Mouse (Mus musculus): ENCODE data around the gene Zfp651.

Zfp651 gene

GRCm38 (mm10) chr9:121759091-121760081 lies at the start of gene Zfp651:
Gene Zfp651 (plus strand): TSS chr9:121759330.
- peak; percentile 56 for DNase-seq

- DNase-seq = peak; percentile 98
These were observed 49.1 kb upstream of the Zfp651 start, which contains the start of gene Ss18l2 for GRCm38 (mm10) chr9:121709898-121710583. Gene Ss18l2 (plus strand): TSS chr9:121710329.

DNA sequence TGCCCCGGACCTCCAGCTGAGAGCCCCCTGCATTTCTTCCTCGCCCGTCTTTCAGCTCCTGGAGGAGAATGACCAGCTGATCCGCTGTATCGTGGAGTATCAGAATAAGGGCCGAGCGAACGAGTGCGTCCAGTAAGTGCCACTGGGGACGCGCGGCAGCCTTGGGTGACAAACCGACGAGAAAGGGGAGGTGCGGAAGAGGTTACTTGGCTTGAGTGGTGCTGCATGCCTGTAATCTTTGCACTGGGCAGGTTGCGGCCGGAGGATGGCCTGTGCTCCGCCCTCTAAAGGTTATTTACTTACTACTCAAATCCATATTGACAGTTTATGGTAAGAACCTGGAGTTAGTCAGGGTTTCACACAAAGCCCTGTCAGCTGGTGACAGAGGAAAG lies 48.5 kb upstream of the Zfp651 start:
- DNase-seq = no peak

- no peak for DNase-seq
These were observed 42.1 kb upstream of the Zfp651 start for GRCm38 (mm10) chr9:121717048-121717447.

DNA sequence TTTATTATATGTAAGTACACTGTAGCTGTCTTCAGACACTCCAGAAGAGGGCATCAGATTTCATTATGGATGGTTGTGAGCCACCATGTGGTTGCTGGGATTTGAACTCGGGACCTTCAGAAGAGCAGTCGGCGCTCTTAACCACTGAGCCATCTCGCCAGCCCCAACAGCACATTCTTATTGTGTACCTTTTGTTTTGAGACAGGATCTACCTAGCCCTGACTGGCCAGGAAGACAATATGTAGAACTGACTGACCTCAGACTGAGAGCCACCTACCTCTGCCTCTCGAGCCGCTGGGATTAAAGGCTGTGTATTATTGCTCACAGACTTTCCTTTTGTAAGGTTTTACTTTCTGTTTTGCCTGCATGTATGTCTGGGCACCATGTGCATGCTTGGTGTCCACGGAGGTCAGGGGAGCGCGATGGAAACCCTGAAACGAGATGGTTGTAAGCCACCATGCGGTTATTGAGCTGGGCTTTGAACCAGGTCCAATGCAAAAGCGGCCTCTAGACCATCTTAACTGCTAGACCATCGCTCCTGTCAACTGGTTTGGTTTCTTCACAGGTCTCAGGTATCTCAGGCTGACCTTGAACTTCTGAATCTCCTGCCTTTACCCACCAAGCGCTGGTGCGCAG lies 40.9 kb upstream of the Zfp651 start:
- DNase-seq = no peak

DNA sequence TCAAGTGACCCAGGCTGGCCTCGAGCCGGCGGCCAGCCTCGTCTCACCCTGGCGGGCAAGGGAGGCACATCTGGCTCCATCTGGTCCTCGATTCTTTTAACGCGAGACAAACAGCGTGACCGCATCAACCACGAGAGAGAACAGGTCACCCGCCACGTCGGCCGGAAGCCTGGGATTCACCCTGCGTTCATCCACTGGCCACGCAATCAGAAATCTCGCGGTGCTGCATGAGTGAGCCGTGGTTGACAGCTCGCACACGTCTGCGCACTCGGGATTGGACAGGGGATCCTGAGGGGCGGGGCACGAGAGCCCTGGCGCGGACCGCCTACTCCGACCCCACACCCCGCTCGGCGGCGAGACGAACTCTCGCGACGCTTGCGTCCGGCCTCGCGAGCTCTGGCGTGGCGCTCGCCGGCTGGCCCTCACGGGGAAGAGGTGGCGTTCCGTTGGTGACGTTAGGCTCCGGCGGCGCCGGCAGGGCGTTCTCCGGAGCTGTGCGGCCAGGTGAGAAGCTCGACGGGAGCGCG lies 40.3 kb upstream of the Zfp651 start, which contains the start of gene Nktr:
Gene Nktr (plus strand): TSS at position 378 of the 527 bp plus-strand sequence.
- DNase-seq = peak; percentile 98

DNA sequence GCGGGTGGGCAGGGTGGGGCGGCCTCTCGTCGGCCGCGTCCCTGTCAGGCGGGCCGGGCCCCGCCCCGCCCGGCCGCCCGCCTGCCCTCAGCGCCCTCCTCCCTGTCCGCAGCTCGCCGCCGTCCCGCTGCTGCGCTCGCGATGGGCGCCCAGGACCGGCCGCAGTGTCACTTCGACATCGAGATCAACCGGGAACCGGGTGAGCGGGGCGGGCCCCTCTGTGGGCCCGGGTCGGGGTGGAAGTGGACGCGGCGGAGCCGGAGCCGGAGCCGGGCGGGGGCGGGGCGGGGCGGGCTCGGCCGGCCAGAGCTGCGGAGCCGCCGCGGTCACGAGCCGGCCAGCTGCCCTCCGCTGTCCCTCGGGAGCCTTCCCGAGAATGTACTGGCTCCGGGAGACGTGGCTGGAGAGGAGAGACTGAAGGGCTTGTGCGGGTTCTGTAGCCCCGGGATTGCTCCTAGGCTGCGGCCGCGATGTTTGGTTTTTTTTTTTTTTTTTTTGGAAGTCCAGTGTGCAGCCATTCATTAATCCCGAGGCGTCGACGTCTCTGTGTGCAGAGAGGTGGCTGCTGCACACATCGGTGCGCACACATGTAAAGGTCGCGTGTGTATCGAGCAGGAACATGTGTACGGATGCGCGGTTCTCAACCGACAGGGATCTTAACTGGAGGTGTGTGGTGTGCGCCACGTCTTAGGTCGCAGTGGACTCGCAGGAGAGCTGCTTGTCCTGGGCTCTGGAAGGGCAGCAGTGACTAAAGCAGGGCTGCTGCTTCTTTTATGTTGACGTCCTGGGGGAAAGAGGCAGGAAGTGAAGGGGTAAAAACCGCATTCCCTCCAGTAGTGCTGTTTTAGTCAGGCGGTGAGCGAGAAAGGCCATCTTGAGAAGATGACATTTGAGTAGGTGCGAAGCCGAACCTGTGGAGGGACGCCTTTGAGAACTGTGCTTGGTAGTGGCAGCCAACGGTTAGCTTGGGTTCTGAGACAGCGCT lies 39.5 kb upstream of the Zfp651 start:
- peak; percentile 53 for DNase-seq

DNA sequence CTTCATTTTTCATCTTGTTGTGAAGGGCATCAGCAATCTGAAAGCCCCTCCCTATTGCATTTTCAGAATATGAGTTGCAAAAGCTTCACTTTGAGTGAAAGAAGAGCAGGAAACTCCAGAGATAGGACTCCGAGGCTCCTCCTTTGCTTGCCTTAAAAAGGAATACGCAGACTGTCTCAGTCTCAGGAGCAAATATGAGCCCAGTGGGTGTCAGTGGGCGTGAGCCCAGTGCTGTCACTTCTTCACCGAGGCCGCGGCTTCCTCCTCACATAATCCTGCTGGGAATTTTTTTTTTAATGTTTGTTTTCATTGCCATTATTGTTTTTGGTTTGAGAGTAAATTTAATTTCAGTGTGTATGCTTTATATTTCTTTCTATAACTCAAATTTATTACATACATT lies 18.6 kb upstream of the Zfp651 start:
- no peak for DNase-seq

- no peak for DNase-seq
These were observed 18.0 kb upstream of the Zfp651 start for GRCm38 (mm10) chr9:121741168-121741567.

DNA sequence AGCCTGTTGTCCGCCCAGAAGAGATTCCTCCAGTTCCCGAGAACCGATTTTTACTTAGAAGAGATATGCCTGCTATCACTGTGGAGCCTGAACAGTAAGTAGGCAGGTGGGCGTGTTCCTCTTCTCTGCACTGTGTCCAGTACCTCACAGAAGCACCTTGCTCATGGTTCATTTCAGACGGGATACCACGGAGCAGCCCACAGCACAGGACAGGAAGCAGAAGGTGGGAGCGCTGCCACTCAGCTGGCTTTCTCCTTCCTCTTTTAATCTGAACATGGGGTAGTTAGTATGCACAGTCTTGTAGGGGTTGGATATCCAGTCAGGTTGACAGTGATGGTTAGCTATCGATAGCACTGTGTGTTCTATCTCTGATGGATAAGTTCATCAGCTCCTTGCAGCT lies 15.1 kb upstream of the Zfp651 start:
- DNase-seq = no peak

GRCm38 (mm10) chr9:121752774-121753173 lies 6.4 kb upstream of the Zfp651 start:
- no peak for DNase-seq

GRCm38 (mm10) chr9:121754624-121755023 lies 4.5 kb upstream of the Zfp651 start:
- no peak for DNase-seq

GRCm38 (mm10) chr9:121756785-121757184 lies 2.3 kb upstream of the Zfp651 start:
- DNase-seq = no peak

- DNase-seq = peak; percentile 55
These were observed 1.7 kb upstream of the Zfp651 start for GRCm38 (mm10) chr9:121757432-121757831.

- DNase-seq = no peak
These were observed 1.0 kb upstream of the Zfp651 start for GRCm38 (mm10) chr9:121757835-121758814.

- DNase-seq = peak; percentile 59
These were observed 1.4 kb downstream of the Zfp651 start for GRCm38 (mm10) chr9:121760271-121761090.

DNA sequence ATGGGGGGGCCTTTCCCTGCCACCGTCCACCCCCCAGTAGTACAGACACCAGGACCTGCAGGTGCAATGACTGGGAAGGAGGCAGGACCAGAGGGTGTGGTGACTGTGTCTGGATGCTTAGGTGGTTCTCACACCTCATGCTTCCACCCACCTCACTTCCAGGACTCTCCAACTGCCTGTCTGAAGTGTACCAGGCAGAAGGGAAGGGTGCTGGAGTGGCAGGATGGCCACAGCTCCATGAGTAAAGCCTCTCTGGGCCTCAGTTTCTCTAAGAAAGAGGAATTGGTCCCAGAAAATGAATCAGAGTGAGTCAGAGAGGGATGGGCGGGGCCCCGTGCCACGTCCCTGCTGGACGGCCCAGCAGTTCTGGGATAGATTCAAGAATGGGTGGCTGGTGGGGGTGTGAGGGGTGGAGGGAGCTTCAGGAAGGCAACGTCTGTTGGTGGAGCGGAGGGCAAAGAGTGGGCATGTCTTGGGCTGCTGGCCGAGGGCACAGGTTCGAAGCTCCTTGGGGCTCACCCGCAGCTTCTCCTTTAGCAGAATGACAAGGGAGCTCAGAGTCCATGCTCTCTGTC lies 2.0 kb downstream of the Zfp651 start:
- no peak for DNase-seq

- DNase-seq = no peak
These were observed 2.7 kb downstream of the Zfp651 start for GRCm38 (mm10) chr9:121761787-121762186.

DNA sequence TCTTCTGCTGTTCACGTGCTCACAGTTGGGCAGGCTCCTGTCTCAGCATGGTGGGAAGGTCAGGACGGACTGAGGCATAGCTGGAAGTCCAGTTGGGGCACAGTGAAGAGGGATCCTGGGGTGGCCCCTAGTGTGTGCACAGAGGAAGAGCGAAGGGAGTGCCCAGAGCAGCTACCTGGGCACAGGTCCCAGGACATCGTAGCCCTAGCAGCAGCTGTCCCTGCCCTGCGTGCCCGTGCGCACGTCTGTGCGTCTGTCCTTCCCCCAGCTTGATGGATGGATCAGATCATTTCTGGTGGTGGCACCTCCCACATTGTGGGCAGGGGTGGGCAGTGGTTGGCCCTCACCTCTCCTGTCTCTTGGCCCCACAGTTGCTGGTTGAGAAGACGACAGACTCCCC lies 3.1 kb downstream of the Zfp651 start:
- DNase-seq = no peak
